Mouse (Mus musculus) activated CD4-positive, CD25-positive, alpha-beta regulatory T cell, adult 9 weeks (primary cell): ENCODE measurements around the gene Plac1. TPM values are rescaled to one million over a fixed set of nuclear protein-coding genes. Genes with fewer than 3 reads are reported as not detected.

Experiments used
- polyA plus RNA-seq: library from polyadenylated mRNA; unstranded; fragments of 100-300 nt; shearing (Covaris generic); gene quantifications from one replicate; pipeline ENCODE4 v1.2.1, GENCODE M21; 2017

Gene Plac1
- not detected for polyA plus RNA-seq

GRCm38 (mm10) chrX:53240011-53240410, at the start of gene Plac1:
Gene Plac1 (minus strand): TSS chrX:53240111.

GRCm38 (mm10) chrX:53273124-53273523, 33.2 kb upstream of the Plac1 start, which contains the start of gene Fam122c:
Gene Fam122c (plus strand): TSS chrX:53273424.

GRCm38 (mm10) chrX:53269289-53270062, 29.6 kb upstream of the Plac1 start, which contains the start of gene Fam122b:
Gene Fam122b (minus strand): TSS chrX:53269805.

Other genes with a start within 250 kb of the Plac1 start
- gene Fam122b, start 29.7 kb upstream of the Plac1 start, polyA plus RNA-seq, result 11.7 TPM
- gene Fam122c, start 33.3 kb upstream of the Plac1 start, polyA plus RNA-seq, result not detected
- 17.3 TPM for gene Mospd1, start 130.4 kb upstream of the Plac1 start, polyA plus RNA-seq
- gene Etd, start 194.8 kb upstream of the Plac1 start, polyA plus RNA-seq, result not detected